ENCODE assay signal across 9 mouse cellular contexts in the genomic region with DNA sequence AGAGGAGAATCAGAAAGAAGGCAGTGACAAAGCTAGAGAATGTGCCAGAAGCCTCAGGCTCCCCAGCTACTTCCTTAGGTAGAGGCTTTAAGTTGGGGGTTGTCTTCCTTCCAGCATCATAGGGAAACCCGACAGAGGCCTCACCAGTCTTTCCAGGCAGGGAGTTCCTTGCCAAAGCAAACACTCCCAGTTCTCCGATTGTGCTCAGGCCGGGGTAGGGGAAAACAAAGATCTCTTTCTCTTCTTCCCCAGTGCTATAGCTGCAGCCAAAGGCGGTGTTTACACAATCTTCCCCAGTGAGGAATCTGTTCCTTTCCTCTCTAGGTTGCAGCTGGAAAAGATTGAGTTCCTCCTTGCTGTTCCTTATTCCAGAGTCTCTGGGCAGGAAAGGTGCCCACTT. TPM values are rescaled to one million over a fixed set of nuclear protein-coding genes. Genes with fewer than 3 reads are reported as not detected.
DNase-seq lines count a peak whose midpoint lies in the region; ATAC-seq and TF ChIP-seq lines count a peak whose summit lies in the region.
"Had no signal": no experiment of that assay in that cellular context is flagged by ENCODE, and none has a peak within 500 bp of the region (broad histone marks: within the 10 kb centered on the region; RNA-seq: fewer than 3 reads in every experiment).

No protein-coding gene starts in this region.

- WGBS in kidney, embryonic 16.5 days: 20% methylated on average over 4 of the region's 4 CpGs
- 25% methylated on average over 4 of the region's 4 CpGs for WGBS in heart, postnatal 0 days
- WGBS in lung, embryonic 15.5 days: 3% methylated on average over 4 of the region's 4 CpGs

- ATAC-seq in kidney, embryonic 16.5 days (ENCODE audit: low FRiP score, low TSS enrichment): peak; percentile 54
- ATAC-seq in heart, postnatal 0 days (ENCODE audit: insufficient read depth, low read depth): peak; percentile 70
- peak; percentile 85 for ATAC-seq in lung, embryonic 15.5 days (ENCODE audit: borderline replicate concordance, extremely low read depth, low FRiP score, low TSS enrichment)
- no peak for ATAC-seq in inflammation-experienced regulatory T-cells, adult 6 months

- no peak for DNase-seq in kidney, adult 8-10 months
- peak; percentile 56 for DNase-seq in embryo, embryonic 11 days
- peak; percentile 82 for DNase-seq in heart, postnatal 0 days (ENCODE audit: low spot score)
- DNase-seq in testis, postnatal 10 days (ENCODE audit: low spot score): peak; percentile 47
- no peak for DNase-seq in left cerebral cortex, adult 18-20 months (ENCODE audit: low spot score in 2 of 2)

- TF ChIP-seq CTCF in heart, postnatal 0 days (IDR thresholded peaks at IDR 0.05; ENCODE audit: low read depth): no peak

- H3K9ac ChIP-seq in kidney, embryonic 16.5 days (replicated peaks; ENCODE audit: low read length): no peak overlapping the region
- H3K9ac ChIP-seq in heart, postnatal 0 days (replicated peaks; ENCODE audit: low read depth, low read length): peak overlapping the region; percentile 21; the same call in 1 of the 2 replicates
- H3K9ac ChIP-seq in lung, embryonic 15.5 days: peak overlapping the region; percentile 20; the same call in 1 of the 2 replicates

- H3K36me3 ChIP-seq in kidney, embryonic 16.5 days (ENCODE audit: insufficient read depth, low read length): peaks cover 13% of the 10 kb centered on the region
- H3K36me3 ChIP-seq in heart, postnatal 0 days (replicated peaks; ENCODE audit: control insufficient read depth, insufficient read depth, low read length): peaks cover 11% of the 10 kb centered on the region
- peaks cover 14% of the 10 kb centered on the region for H3K36me3 ChIP-seq in lung, embryonic 15.5 days

- no peak overlapping the region for H3K4me2 ChIP-seq in kidney, embryonic 16.5 days (replicated peaks; ENCODE audit: low read depth, low read length)
- no peak overlapping the region for H3K4me2 ChIP-seq in heart, postnatal 0 days (ENCODE audit: low read depth, low read length)
- H3K4me2 ChIP-seq in lung, embryonic 15.5 days: peak overlapping the region; percentile 36; the same call in 1 of the 2 replicates

- no peaks in the 10 kb centered on the region for H3K9me3 ChIP-seq in kidney, embryonic 16.5 days (ENCODE audit: low read length)
- H3K9me3 ChIP-seq in heart, postnatal 0 days (replicated peaks; ENCODE audit: control insufficient read depth, low read length): no peaks in the 10 kb centered on the region
- no peaks in the 10 kb centered on the region for H3K9me3 ChIP-seq in lung, embryonic 15.5 days

- TF ChIP-seq EP300 in heart, postnatal 0 days (IDR thresholded peaks at IDR 0.05; ENCODE audit: low read depth): no peak

- no peaks in the 10 kb centered on the region for H3K27me3 ChIP-seq in kidney, embryonic 16.5 days (ENCODE audit: insufficient read depth, low read length)
- H3K27me3 ChIP-seq in heart, postnatal 0 days (ENCODE audit: control insufficient read depth, insufficient read depth, low read length): no peaks in the 10 kb centered on the region
- no peaks in the 10 kb centered on the region for H3K27me3 ChIP-seq in lung, embryonic 15.5 days

- H3K27ac ChIP-seq in kidney, embryonic 16.5 days (ENCODE audit: low read length): peak overlapping the region; percentile 86
- H3K27ac ChIP-seq in heart, postnatal 0 days (ENCODE audit: low read depth): peak overlapping the region; percentile 80
- peak overlapping the region; percentile 99 for H3K27ac ChIP-seq in lung, embryonic 15.5 days

- H3K4me1 ChIP-seq in kidney, embryonic 16.5 days (ENCODE audit: insufficient read depth, low read length): peaks cover 16% of the 10 kb centered on the region
- peaks cover 29% of the 10 kb centered on the region for H3K4me1 ChIP-seq in heart, postnatal 0 days (ENCODE audit: control insufficient read depth, insufficient read depth)
- peaks cover 35% of the 10 kb centered on the region for H3K4me1 ChIP-seq in lung, embryonic 15.5 days

- no peak overlapping the region for H3K4me3 ChIP-seq in kidney, embryonic 16.5 days (ENCODE audit: low read length)
- H3K4me3 ChIP-seq in heart, postnatal 0 days (ENCODE audit: low read depth, low read length): no peak overlapping the region
- H3K4me3 ChIP-seq in lung, embryonic 15.5 days: no peak overlapping the region

RNA-seq across cellular contexts. Expression of a gene that starts 15.5 kb away (rescaled TPM):
- 60.1 and 74.0 TPM in 2 replicates for polyA plus RNA-seq in kidney, embryonic 16.5 days (2015; fragmentation: Nextera tagmentation; extraction: Ambion mirVana)
- 377 and 462 TPM in 2 replicates for total RNA-seq in heart, postnatal 0 days (2014; rRNA removed; ENCODE audit: low replicate concordance)
- 108 and 125 TPM in 2 replicates for polyA plus RNA-seq in heart, postnatal 0 days (2015; fragmentation: Nextera tagmentation; extraction: Ambion mirVana)
- 70.9 and 83.1 TPM in 2 replicates for polyA plus RNA-seq in lung, embryonic 15.5 days (2015; fragmentation: Nextera tagmentation; extraction: Ambion mirVana)
- total RNA-seq in left cerebral cortex, adult 18-20 months (2021): 10 to 100 TPM in 1 of 2 experiments, 1 to 10 TPM in 1; 7.8 to 11.6 TPM
- polyA plus RNA-seq in inflammation-experienced regulatory T-cells, adult 6 months (2017; shearing (Covaris generic)): 10 to 100 TPM; 32.4 to 64.3 (median 37.5) TPM

RNA-seq across cellular contexts. Expression of a gene that starts 31.4 kb away (rescaled TPM):
- polyA plus RNA-seq in kidney, embryonic 16.5 days (2015; fragmentation: Nextera tagmentation; extraction: Ambion mirVana): 30.9 and 39.2 TPM in 2 replicates
- total RNA-seq in heart, postnatal 0 days (2014; rRNA removed; ENCODE audit: low replicate concordance): 12.4 and 16.2 TPM in 2 replicates
- 18.7 and 20.6 TPM in 2 replicates for polyA plus RNA-seq in heart, postnatal 0 days (2015; fragmentation: Nextera tagmentation; extraction: Ambion mirVana)
- polyA plus RNA-seq in lung, embryonic 15.5 days (2015; fragmentation: Nextera tagmentation; extraction: Ambion mirVana): 40.6 and 47.0 TPM in 2 replicates
- 10 to 100 TPM; 33.9 to 36.3 TPM for total RNA-seq in left cerebral cortex, adult 18-20 months (2021)
- 10 to 100 TPM; 20.8 to 59.2 (median 45.1) TPM for polyA plus RNA-seq in inflammation-experienced regulatory T-cells, adult 6 months (2017; shearing (Covaris generic))

RNA-seq across cellular contexts. Expression of a gene that starts 31.8 kb away (rescaled TPM):
- polyA plus RNA-seq in kidney, embryonic 16.5 days (2015; fragmentation: Nextera tagmentation; extraction: Ambion mirVana): 0.36 TPM in 1 of 2 replicates, not detected in the other
- total RNA-seq in heart, postnatal 0 days (2014; rRNA removed; ENCODE audit: low replicate concordance): not detected in 2 replicates
- not detected in 2 replicates for polyA plus RNA-seq in heart, postnatal 0 days (2015; fragmentation: Nextera tagmentation; extraction: Ambion mirVana)
- not detected in 2 replicates for polyA plus RNA-seq in lung, embryonic 15.5 days (2015; fragmentation: Nextera tagmentation; extraction: Ambion mirVana)
- not detected for total RNA-seq in left cerebral cortex, adult 18-20 months (2021)
- under 1 TPM in 1 of 3 experiments, not detected in 2; 0.85 TPM for polyA plus RNA-seq in inflammation-experienced regulatory T-cells, adult 6 months (2017; shearing (Covaris generic))
- total RNA-seq: ES-E14 had no signal

Comparison
In these comparisons a context has a peak if more than half of its experiments do, and no peak if none do; other contexts are left out.
1. DNase-seq: peak in embryo, embryonic 11 days (single experiment), heart, postnatal 0 days (single experiment) and testis, postnatal 10 days (single experiment); none in kidney, adult 8-10 months (0 of 2) and left cerebral cortex, adult 18-20 months (0 of 2).
2. Peak in every context shown above with its lines, with median percentiles within 50 percentile points of each other: H3K27ac ChIP-seq.